Mouse (Mus musculus): ENCODE data around the gene Tex2. TPM values are rescaled to one million over a fixed set of nuclear protein-coding genes. Genes with fewer than 3 reads are reported as not detected.
"Not testable (repeated sequence)": the region's sequence is repeated elsewhere in the genome, so short reads cannot be mapped to it uniquely, and the experiment has no call there.

Gene Tex2
- total and polyA plus RNA-seq, 2 experiments from 2014 or later, result 23.0 to 49.3 TPM

DNA sequence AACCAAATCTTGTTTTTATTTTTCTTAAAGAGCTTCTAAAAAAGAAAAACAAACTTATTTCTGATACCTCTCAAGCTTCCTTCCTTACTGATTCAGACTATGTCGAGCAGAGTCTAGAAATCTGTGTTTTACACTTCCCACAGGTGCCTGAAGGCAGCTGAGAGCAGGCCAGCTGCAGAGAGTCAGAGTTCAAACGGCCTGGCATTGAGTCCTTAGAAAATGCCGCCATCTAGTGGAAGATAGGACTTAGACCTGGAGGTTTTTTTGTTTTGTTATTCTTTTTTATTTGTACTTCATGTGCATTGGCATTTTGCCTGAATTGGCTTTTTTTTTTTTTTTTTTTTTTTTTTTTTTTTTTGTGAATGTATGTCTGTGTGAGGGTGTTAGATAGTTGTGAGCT, 121.8 kb downstream of the Tex2 start:
- H3K4me2 ChIP-seq (ENCODE audit: low read depth), result no peak overlapping the region
- H3K4me1 ChIP-seq (ENCODE audit: insufficient read depth), result peaks cover 5% of the 10 kb centered on the region; the same call in 1 of the 2 replicates
- H3K4me3 ChIP-seq (ENCODE audit: low read depth, low read length), result no peak overlapping the region
- TF ChIP-seq CTCF (IDR thresholded peaks at IDR 0.05; ENCODE audit: low read depth), result peak; percentile 73
- H3K27me3 ChIP-seq (ENCODE audit: insufficient read depth, low read length), result no peaks in the 10 kb centered on the region
- no peaks in the 10 kb centered on the region for H3K9me3 ChIP-seq (ENCODE audit: low read length)
- WGBS, result 0% methylated on average over 3 of the region's 3 CpGs
- DNase-seq (peak; percentile 77), ATAC-seq (no peak)
- H3K36me3 ChIP-seq (ENCODE audit: insufficient read depth), result no peaks in the 10 kb centered on the region
- no peak overlapping the region for H3K27ac ChIP-seq (ENCODE audit: low read depth, low read length)
- H3K9ac ChIP-seq, result no peak overlapping the region

- not testable (repeated sequence) for ATAC-seq; H3K9ac ChIP-seq; H3K27ac ChIP-seq (ENCODE audit: low read depth, low read length); H3K4me1 ChIP-seq (ENCODE audit: insufficient read depth); H3K4me2 ChIP-seq (ENCODE audit: low read depth); H3K9me3 ChIP-seq (ENCODE audit: low read length); H3K36me3 ChIP-seq (ENCODE audit: insufficient read depth); H3K27me3 ChIP-seq (ENCODE audit: insufficient read depth, low read length); DNase-seq; H3K4me3 ChIP-seq (ENCODE audit: low read depth, low read length)
- 86% methylated on average over 6 of the region's 6 CpGs for WGBS
These were observed 122.6 kb downstream of the Tex2 start for GRCm38 (mm10) chr11:106490600-106490999.

- Histone ChIP-seq H3K36me3 (ENCODE audit: insufficient read depth) (no peaks in the 10 kb centered on the region), H3K4me3 (ENCODE audit: low read depth, low read length) (no peak overlapping the region), H3K9me3 (ENCODE audit: low read length) (no peaks in the 10 kb centered on the region), H3K4me2 (ENCODE audit: low read depth) (no peak overlapping the region), H3K27me3 (ENCODE audit: insufficient read depth, low read length) (no peaks in the 10 kb centered on the region), H3K9ac (no peak overlapping the region), H3K27ac (ENCODE audit: low read depth, low read length) (no peak overlapping the region), H3K4me1 (ENCODE audit: insufficient read depth) (peaks cover 7% of the 10 kb centered on the region; the same call in 1 of the 2 replicates)
- DNase-seq, result no peak
- 61% methylated on average over 10 of the region's 10 CpGs for WGBS
- TF ChIP-seq CTCF (IDR thresholded peaks at IDR 0.05; ENCODE audit: low read depth), result no peak
- ATAC-seq, result no peak
These were observed 123.2 kb downstream of the Tex2 start for GRCm38 (mm10) chr11:106490057-106490456.

- TF ChIP-seq CTCF (IDR thresholded peaks at IDR 0.05; ENCODE audit: low read depth), result no peak
- peaks cover 7% of the 10 kb centered on the region; the same call in 1 of the 2 replicates for H3K4me1 ChIP-seq (ENCODE audit: insufficient read depth)
- H3K36me3 ChIP-seq (ENCODE audit: insufficient read depth), result no peaks in the 10 kb centered on the region
- H3K9me3 ChIP-seq (ENCODE audit: low read length), result no peaks in the 10 kb centered on the region
- H3K4me2 ChIP-seq (ENCODE audit: low read depth), result no peak overlapping the region
- no peak overlapping the region for H3K27ac ChIP-seq (ENCODE audit: low read depth, low read length)
- ATAC-seq (no peak), DNase-seq (no peak)
- H3K9ac ChIP-seq, result no peak overlapping the region
- no peaks in the 10 kb centered on the region for H3K27me3 ChIP-seq (ENCODE audit: insufficient read depth, low read length)
- no peak overlapping the region for H3K4me3 ChIP-seq (ENCODE audit: low read depth, low read length)
- WGBS, result 65% methylated on average over 7 of the region's 7 CpGs
These were observed 124.1 kb downstream of the Tex2 start for GRCm38 (mm10) chr11:106489036-106489693.

DNA sequence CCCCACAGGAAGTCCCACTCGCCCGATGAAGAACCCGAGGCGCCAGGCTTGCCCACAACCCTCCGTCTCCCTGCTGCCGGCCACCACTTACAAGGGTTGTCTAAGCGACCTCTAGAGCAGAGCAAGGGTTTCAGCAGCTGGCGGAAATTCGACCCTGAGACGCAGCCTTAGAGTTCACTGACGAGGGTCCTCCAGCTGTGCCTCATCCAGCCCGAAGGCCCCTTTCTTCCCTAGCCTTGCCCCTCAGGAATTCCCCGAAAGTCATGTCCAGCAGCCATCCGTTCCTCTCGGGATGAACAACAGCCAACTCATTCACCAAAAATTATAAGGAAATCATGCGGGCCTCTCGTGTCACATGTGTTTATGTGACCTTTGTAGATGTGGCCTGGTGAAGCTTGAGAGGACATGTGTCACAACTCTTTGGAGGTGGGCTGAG, 125.1 kb downstream of the Tex2 start:
- Histone ChIP-seq H3K36me3 (ENCODE audit: insufficient read depth) (no peaks in the 10 kb centered on the region), H3K4me1 (ENCODE audit: insufficient read depth) (peaks cover 7% of the 10 kb centered on the region; the same call in 1 of the 2 replicates), H3K27ac (ENCODE audit: low read depth, low read length) (no peak overlapping the region), H3K9ac (peak overlapping the region; percentile 76; the same call in 1 of the 2 replicates), H3K4me2 (ENCODE audit: low read depth) (peak overlapping the region; percentile 86), H3K27me3 (ENCODE audit: insufficient read depth, low read length) (no peaks in the 10 kb centered on the region), H3K9me3 (ENCODE audit: low read length) (no peaks in the 10 kb centered on the region), H3K4me3 (ENCODE audit: low read depth, low read length) (peak overlapping the region; percentile 94)
- DNase-seq (no peak), ATAC-seq (peak; percentile 21)
- 16% methylated on average over 17 of the region's 17 CpGs for WGBS
- no peak for TF ChIP-seq CTCF (IDR thresholded peaks at IDR 0.05; ENCODE audit: low read depth)

DNA sequence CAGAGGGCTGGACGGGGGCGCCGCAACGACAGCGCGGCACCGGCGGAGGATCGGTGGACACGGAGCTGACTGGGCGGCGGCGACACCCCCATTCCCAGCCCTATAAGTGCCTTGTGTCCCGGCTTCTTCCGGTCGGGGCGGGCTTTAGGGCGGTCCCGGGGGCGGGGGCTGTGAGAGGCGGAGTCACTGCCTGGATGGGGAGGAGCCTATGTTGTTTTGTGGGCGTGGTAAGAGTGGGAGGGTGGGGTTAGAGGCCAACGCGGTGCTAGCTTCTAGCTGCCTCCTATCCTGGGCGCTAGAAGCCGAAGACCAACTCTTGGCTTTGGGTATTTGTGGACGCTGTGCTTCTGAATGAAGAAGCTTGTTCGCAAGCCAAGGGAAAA, 125.5 kb downstream of the Tex2 start, which contains the start of gene Ern1:
TSS of gene Ern1 (minus strand) at position 120 of the 383 bp plus-strand sequence.
- Histone ChIP-seq H3K9me3 (ENCODE audit: low read length) (no peaks in the 10 kb centered on the region), H3K36me3 (ENCODE audit: insufficient read depth) (no peaks in the 10 kb centered on the region), H3K4me2 (ENCODE audit: low read depth) (peak within 1 kb of the TSS; percentile 86), H3K4me3 (ENCODE audit: low read depth, low read length) (peak within 1 kb of the TSS; percentile 94), H3K9ac (peak within 1 kb of the TSS; percentile 76), H3K4me1 (ENCODE audit: insufficient read depth) (peaks cover 7% of the 10 kb centered on the region; the same call in 1 of the 2 replicates), H3K27ac (ENCODE audit: low read depth, low read length) (0 out of 2 replicates have a peak within 1 kb of the TSS, but pooled peaks have one; percentile 57), H3K27me3 (ENCODE audit: insufficient read depth, low read length) (no peaks in the 10 kb centered on the region)
- no peak for TF ChIP-seq CTCF (IDR thresholded peaks at IDR 0.05; ENCODE audit: low read depth)
- whole genome bisulfite sequencing, result 2% methylated on average over 23 of the region's 28 CpGs
- DNase-seq (peak; percentile 90), ATAC-seq (peak; percentile 98)
